11 mouse cellular contexts compared by ENCODE assay signal in genomic region chr3:68575636-68576340, GRCm38 (mm10).
DNase-seq lines count a peak whose midpoint lies in the region; ATAC-seq lines count a peak whose summit lies in the region.
"Had no signal": no experiment of that assay in that cellular context is flagged by ENCODE, and none has a peak within 500 bp of the region (broad histone marks: within the 10 kb centered on the region; RNA-seq: fewer than 3 reads in every experiment).

No protein-coding gene starts in this region.

- WGBS in lung, embryonic 15.5 days, result 56% methylated on average over 10 of the region's 10 CpGs
- WGBS in forebrain, embryonic 16.5 days, result 29% methylated on average over 10 of the region's 10 CpGs
- 57% methylated on average over 10 of the region's 10 CpGs for WGBS in neural tube, embryonic 13.5 days

- H3K9ac ChIP-seq in lung, embryonic 15.5 days, result no peak overlapping the region
- peak overlapping the region; percentile 50 for H3K9ac ChIP-seq in forebrain, embryonic 16.5 days (replicated peaks; ENCODE audit: low read depth, low read length)
- H3K9ac ChIP-seq in neural tube, embryonic 13.5 days, result peak overlapping the region; percentile 10

- H3K36me3 ChIP-seq in lung, embryonic 15.5 days, result no peaks in the 10 kb centered on the region
- H3K36me3 ChIP-seq in forebrain, embryonic 16.5 days (ENCODE audit: control insufficient read depth, insufficient read depth), result no peaks in the 10 kb centered on the region
- H3K36me3 ChIP-seq in neural tube, embryonic 13.5 days, result no peaks in the 10 kb centered on the region

- no peak overlapping the region for H3K4me3 ChIP-seq in lung, embryonic 15.5 days
- H3K4me3 ChIP-seq in forebrain, embryonic 16.5 days (replicated peaks; ENCODE audit: low read length), result peak overlapping the region; percentile 19
- peak overlapping the region; percentile 52; the same call in 1 of the 2 replicates for H3K4me3 ChIP-seq in neural tube, embryonic 13.5 days

- peak overlapping the region; percentile 41; the same call in 1 of the 2 replicates for H3K27ac ChIP-seq in lung, embryonic 15.5 days
- H3K27ac ChIP-seq in forebrain, embryonic 16.5 days (ENCODE audit: low read length), result peak overlapping the region; percentile 66
- peak overlapping the region; percentile 82 for H3K27ac ChIP-seq in neural tube, embryonic 13.5 days (replicated peaks)

- no peak overlapping the region for H3K4me2 ChIP-seq in lung, embryonic 15.5 days
- peak overlapping the region; percentile 78 for H3K4me2 ChIP-seq in forebrain, embryonic 16.5 days (ENCODE audit: low read length)
- H3K4me2 ChIP-seq in neural tube, embryonic 13.5 days, result peak overlapping the region; percentile 70

- peaks cover 44% of the 10 kb centered on the region for H3K4me1 ChIP-seq in lung, embryonic 15.5 days
- peaks cover 52% of the 10 kb centered on the region for H3K4me1 ChIP-seq in forebrain, embryonic 16.5 days (replicated peaks; ENCODE audit: control insufficient read depth, insufficient read depth, low read length)
- peaks cover 91% of the 10 kb centered on the region for H3K4me1 ChIP-seq in neural tube, embryonic 13.5 days (replicated peaks)

- peak; percentile 81 for DNase-seq in heart, adult 11 months
- DNase-seq in heart, adult 8-10 months (ENCODE audit: low spot score), result no peak
- no peak for DNase-seq in lung, postnatal 10 days
- DNase-seq in gastrocnemius, postnatal 25 days, result no peak
- DNase-seq in adrenal gland, postnatal 14 days, result no peak
- DNase-seq: embryo, embryonic 11 days; gastrocnemius, postnatal 10 days; lung, postnatal 36 days had no signal

- ATAC-seq in lung, embryonic 15.5 days (ENCODE audit: borderline replicate concordance, extremely low read depth, low FRiP score, low TSS enrichment), result no peak
- no peak for ATAC-seq in forebrain, embryonic 16.5 days
- no peak for ATAC-seq in neural tube, embryonic 13.5 days (ENCODE audit: low read depth)

- no peaks in the 10 kb centered on the region for H3K27me3 ChIP-seq in lung, embryonic 15.5 days
- no peaks in the 10 kb centered on the region for H3K27me3 ChIP-seq in forebrain, embryonic 16.5 days (replicated peaks; ENCODE audit: control insufficient read depth, insufficient read depth, low read length)
- no peaks in the 10 kb centered on the region for H3K27me3 ChIP-seq in neural tube, embryonic 13.5 days

- H3K9me3 ChIP-seq in lung, embryonic 15.5 days, result no peaks in the 10 kb centered on the region
- no peaks in the 10 kb centered on the region for H3K9me3 ChIP-seq in forebrain, embryonic 16.5 days (ENCODE audit: control insufficient read depth, low read length)
- H3K9me3 ChIP-seq in neural tube, embryonic 13.5 days, result no peaks in the 10 kb centered on the region
